39 mouse cellular contexts compared by ENCODE assay signal in genomic region chr16:88569732-88570131, GRCm38 (mm10). TPM values are rescaled to one million over a fixed set of nuclear protein-coding genes. Genes with fewer than 3 reads are reported as not detected.
"Had no signal": no experiment of that assay in that cellular context is flagged by ENCODE, and none has a peak within 500 bp of the region (broad histone marks: within the 10 kb centered on the region; RNA-seq: fewer than 3 reads in every experiment).

No protein-coding gene starts in this region.

- H3K9ac ChIP-seq: forebrain, postnatal 0 days; heart, embryonic 13.5 days; heart, embryonic 15.5 days; hindbrain, embryonic 13.5 days; hindbrain, embryonic 15.5 days; limb, embryonic 12.5 days; liver, embryonic 13.5 days; liver, embryonic 15.5 days had no signal

- ATAC-seq: forebrain, postnatal 0 days; inflammation-experienced regulatory T-cells, adult 6 months had no signal

- H3K27me3 ChIP-seq: heart, embryonic 13.5 days; heart, embryonic 15.5 days; hindbrain, embryonic 13.5 days; hindbrain, embryonic 15.5 days; limb, embryonic 12.5 days; liver, embryonic 13.5 days; liver, embryonic 15.5 days had no signal

- H3K36me3 ChIP-seq: heart, embryonic 13.5 days; heart, embryonic 15.5 days; hindbrain, embryonic 13.5 days; hindbrain, embryonic 15.5 days; limb, embryonic 10.5 days; limb, embryonic 12.5 days; liver, embryonic 13.5 days; liver, embryonic 15.5 days had no signal

- H3K27ac ChIP-seq: heart, adult 2 months; heart, embryonic 13.5 days; heart, embryonic 15.5 days; hindbrain, embryonic 13.5 days; hindbrain, embryonic 15.5 days; limb, embryonic 10.5 days; limb, embryonic 12.5 days; liver, embryonic 13.5 days; liver, embryonic 15.5 days had no signal

- H3K9me3 ChIP-seq: heart, embryonic 13.5 days; heart, embryonic 15.5 days; hindbrain, embryonic 13.5 days; hindbrain, embryonic 15.5 days; limb, embryonic 10.5 days; limb, embryonic 12.5 days; liver, embryonic 13.5 days; liver, embryonic 15.5 days had no signal

- H3K4me2 ChIP-seq: heart, embryonic 11.5 days; heart, embryonic 13.5 days; heart, embryonic 15.5 days; hindbrain, embryonic 13.5 days; hindbrain, embryonic 15.5 days; limb, embryonic 12.5 days; liver, embryonic 11.5 days; liver, embryonic 13.5 days; liver, embryonic 15.5 days had no signal

- DNase-seq: forebrain, postnatal 0 days; gastrocnemius, postnatal 14 days; gastrocnemius, postnatal 36 days; heart, adult 11 months; heart, adult 2 months; heart, postnatal 14 days; heart, postnatal 36 days; kidney, adult 11 months; kidney, postnatal 10 days; kidney, postnatal 25 days; layer of hippocampus, adult 9-11 months; layer of hippocampus, postnatal 36 days; liver; liver, embryonic 13.5 days had no signal

- H3K4me3 ChIP-seq: heart, adult 2 months; heart, embryonic 13.5 days; heart, embryonic 15.5 days; hindbrain, embryonic 13.5 days; hindbrain, embryonic 15.5 days; limb, embryonic 10.5 days; limb, embryonic 12.5 days; liver, embryonic 13.5 days; liver, embryonic 15.5 days had no signal

- H3K4me1 ChIP-seq: heart, embryonic 13.5 days; heart, embryonic 15.5 days; hindbrain, embryonic 13.5 days; hindbrain, embryonic 15.5 days; limb, embryonic 10.5 days; limb, embryonic 12.5 days; liver, embryonic 13.5 days; liver, embryonic 15.5 days had no signal

RNA-seq across cellular contexts. Expression of gene Cldn8, which starts 6.7 kb away (rescaled TPM):
- total RNA-seq: forebrain, postnatal 0 days; gastrocnemius, adult 18-20 months; gastrocnemius, adult 8-10 months; gastrocnemius, postnatal 14 days; gastrocnemius, postnatal 36 days; heart, adult 2 months; heart, postnatal 14 days; heart, postnatal 36 days; hematopoietic stem cell, adult 5-6 weeks; layer of hippocampus, adult 18-20 months; layer of hippocampus, adult 8-10 months; layer of hippocampus, postnatal 14 days; layer of hippocampus, postnatal 36 days; left cerebral cortex, adult 18-20 months; left cerebral cortex, adult 8-10 months; left cerebral cortex, postnatal 10 days; left cerebral cortex, postnatal 25 days had no signal
- polyA plus RNA-seq: forebrain, postnatal 0 days; heart, embryonic 11.5 days; heart, postnatal 0 days; hindbrain, embryonic 13.5 days; hindbrain, embryonic 15.5 days; inflammation-experienced regulatory T-cells, adult 6 months; liver, embryonic 13.5 days had no signal

RNA-seq across cellular contexts. Expression of gene Krtap24-1, which starts 42.3 kb away (rescaled TPM):
- total RNA-seq: forebrain, postnatal 0 days; gastrocnemius, adult 18-20 months; gastrocnemius, adult 8-10 months; gastrocnemius, postnatal 14 days; gastrocnemius, postnatal 36 days; heart, adult 2 months; heart, postnatal 14 days; heart, postnatal 36 days; hematopoietic stem cell, adult 5-6 weeks; layer of hippocampus, adult 18-20 months; layer of hippocampus, adult 8-10 months; layer of hippocampus, postnatal 14 days; layer of hippocampus, postnatal 36 days; left cerebral cortex, adult 18-20 months; left cerebral cortex, adult 8-10 months; left cerebral cortex, postnatal 10 days; left cerebral cortex, postnatal 25 days had no signal
- polyA plus RNA-seq: forebrain, postnatal 0 days; gonadal fat pad, adult 2 months; heart, adult 2 months; heart, embryonic 11.5 days; heart, embryonic 13.5 days; heart, embryonic 15.5 days; heart, postnatal 0 days; hindbrain, embryonic 11.5 days; hindbrain, embryonic 13.5 days; hindbrain, embryonic 15.5 days; inflammation-experienced regulatory T-cells, adult 6 months; large intestine, adult 2 months; limb, embryonic 10.5 days; limb, embryonic 12.5 days; limb, embryonic 14.5 days; liver, embryonic 11.5 days; liver, embryonic 13.5 days; liver, embryonic 15.5 days had no signal

RNA-seq across cellular contexts. Expression of gene 2310079G19Rik, which starts 57.7 kb away (rescaled TPM):
- total RNA-seq: forebrain, postnatal 0 days; gastrocnemius, adult 18-20 months; gastrocnemius, postnatal 14 days; heart, adult 2 months; heart, postnatal 14 days; heart, postnatal 36 days; hematopoietic stem cell, adult 5-6 weeks; layer of hippocampus, adult 18-20 months; layer of hippocampus, adult 8-10 months; layer of hippocampus, postnatal 14 days; layer of hippocampus, postnatal 36 days; left cerebral cortex, adult 18-20 months; left cerebral cortex, adult 8-10 months; left cerebral cortex, postnatal 10 days; left cerebral cortex, postnatal 25 days had no signal
- polyA plus RNA-seq: forebrain, postnatal 0 days; gonadal fat pad, adult 2 months; heart, adult 2 months; heart, embryonic 11.5 days; heart, embryonic 13.5 days; heart, embryonic 15.5 days; heart, postnatal 0 days; hindbrain, embryonic 11.5 days; hindbrain, embryonic 13.5 days; hindbrain, embryonic 15.5 days; inflammation-experienced regulatory T-cells, adult 6 months; large intestine, adult 2 months; limb, embryonic 10.5 days; limb, embryonic 12.5 days; limb, embryonic 14.5 days; liver, embryonic 11.5 days; liver, embryonic 13.5 days; liver, embryonic 15.5 days had no signal
